Mouse (Mus musculus) heart, embryonic 15.5 days (tissue): Measurements from ENCODE around the gene Ndufs4. TPM values are rescaled to one million over a fixed set of nuclear protein-coding genes. Genes with fewer than 3 reads are reported as not detected.
"Not testable (repeated sequence)": the region's sequence is repeated elsewhere in the genome, so short reads cannot be mapped to it uniquely, and the experiment has no call there.

Experiments used
- ATAC-seq: fragments of 200-750 bp; cut with Nextera tagmentation; replicated peaks from 2 replicates; pipeline ENCODE4 v1.8.0; 2017; ENCODE audit warnings: low read depth, moderate TSS enrichment; ENCODE audit not compliant: insufficient number of reproducible peaks, insufficient read depth, low FRiP score
- H3K27ac ChIP-seq: fragments of 300-500 bp; sonication (generic); 2 replicates; pipeline ENCODE4 v1.5.1; 2015; ENCODE audit warnings: mild to moderate bottlenecking, inconsistent platforms
- H3K27me3 ChIP-seq: fragments of 300-500 bp; sonication (generic); 2 replicates; pipeline ENCODE4 v1.6.1; 2015; ENCODE audit warnings: inconsistent platforms
- H3K36me3 ChIP-seq: fragments of 300-500 bp; sonication (generic); 2 replicates; pipeline ENCODE4 v1.6.1; 2015; ENCODE audit warnings: mild to moderate bottlenecking, inconsistent platforms
- H3K4me1 ChIP-seq: fragments of 300-500 bp; sonication (generic); replicated peaks from 2 replicates; pipeline ENCODE4 v1.6.1; 2015; ENCODE audit warnings: inconsistent platforms
- H3K4me2 ChIP-seq: fragments of 300-500 bp; sonication (generic); 2 replicates; pipeline ENCODE4 v1.6.1; 2015; ENCODE audit warnings: inconsistent platforms, mild to moderate bottlenecking, moderate library complexity
- H3K4me3 ChIP-seq: fragments of 300-500 bp; sonication (generic); 2 replicates; pipeline ENCODE4 v1.5.1; 2015; ENCODE audit warnings: mild to moderate bottlenecking, inconsistent platforms
- H3K9ac ChIP-seq: fragments of 300-500 bp; sonication (generic); 2 replicates; pipeline ENCODE4 v1.6.1; 2015; ENCODE audit warnings: mild to moderate bottlenecking, inconsistent platforms
- H3K9me3 ChIP-seq: fragments of 300-500 bp; sonication (generic); replicated peaks from 2 replicates; pipeline ENCODE4 v1.6.1; 2016; ENCODE audit warnings: inconsistent platforms
- WGBS: fragments of 180-500 bp; shearing (Covaris S2); methylation state at CpG from one replicate; pipeline ENCODE4 v1.1.7; 2015; ENCODE audit warnings: mixed read lengths; 5-methylcytosine and 5-hydroxymethylcytosine counted together
- polyA plus RNA-seq: library from polyadenylated mRNA; unstranded; fragments of >200 nt; fragmentation: Nextera tagmentation; extraction: Ambion mirVana; gene quantifications from 2 replicates; pipeline ENCODE4 v1.2.1, GENCODE M21; 2015

Gene Ndufs4
- polyA plus RNA-seq, 1 experiment from 2014 or later, result 430 TPM

DNA sequence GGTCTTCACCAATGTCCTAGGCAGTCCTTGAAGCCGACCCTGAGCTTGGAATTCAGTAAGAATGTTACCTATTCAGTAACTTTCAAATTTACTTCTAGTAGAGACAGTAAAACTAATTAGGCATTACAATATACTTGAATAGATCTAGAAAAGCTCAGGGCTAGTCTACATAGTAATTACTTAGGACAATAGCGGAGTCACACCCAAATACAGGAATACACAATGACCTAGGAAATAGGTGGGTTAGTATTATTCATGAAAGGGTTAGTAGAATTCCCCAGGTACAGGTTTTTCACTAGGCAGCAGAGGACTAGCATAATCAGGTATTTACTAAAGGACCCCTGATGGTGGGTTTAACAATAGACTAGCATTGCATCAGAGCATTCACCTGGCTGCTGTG is 109.4 kb downstream of the Ndufs4 start:
- WGBS, result 88% methylated on average over 2 of the region's 2 CpGs
- not testable (repeated sequence) for ATAC-seq, H3K27me3 ChIP-seq, H3K4me1 ChIP-seq, H3K4me2 ChIP-seq, H3K27ac ChIP-seq, H3K4me3 ChIP-seq, H3K9ac ChIP-seq, H3K9me3 ChIP-seq
- H3K36me3 ChIP-seq, result peaks cover 11% of the 10 kb centered on the region

DNA sequence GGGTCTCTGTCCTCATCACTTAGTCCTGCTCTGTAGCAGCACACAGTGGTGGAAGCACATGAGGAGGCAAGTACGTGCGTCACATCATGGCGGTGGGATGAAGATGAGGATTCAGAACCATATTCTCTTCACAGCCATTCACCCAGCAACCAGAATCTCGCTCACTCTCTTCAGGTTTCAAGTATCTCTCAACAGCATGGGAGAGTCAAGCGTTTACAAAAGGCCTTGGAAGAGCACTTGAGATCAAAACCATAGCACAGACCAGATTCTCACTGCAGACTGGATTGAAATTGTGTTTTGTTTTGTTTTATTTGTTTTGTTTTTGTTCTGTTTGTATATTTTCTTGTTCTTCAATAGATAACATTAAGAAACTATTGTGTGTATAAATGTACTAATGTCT is 110.8 kb downstream of the Ndufs4 start:
- Histone ChIP-seq H3K9me3 (no peaks in the 10 kb centered on the region), H3K4me1 (no peaks in the 10 kb centered on the region), H3K36me3 (no peaks in the 10 kb centered on the region), H3K27ac (no peak overlapping the region), H3K4me3 (no peak overlapping the region), H3K4me2 (no peak overlapping the region), H3K9ac (no peak overlapping the region), H3K27me3 (no peaks in the 10 kb centered on the region)
- no peak for ATAC-seq
- 86% methylated on average over 5 of the region's 5 CpGs for WGBS

DNA sequence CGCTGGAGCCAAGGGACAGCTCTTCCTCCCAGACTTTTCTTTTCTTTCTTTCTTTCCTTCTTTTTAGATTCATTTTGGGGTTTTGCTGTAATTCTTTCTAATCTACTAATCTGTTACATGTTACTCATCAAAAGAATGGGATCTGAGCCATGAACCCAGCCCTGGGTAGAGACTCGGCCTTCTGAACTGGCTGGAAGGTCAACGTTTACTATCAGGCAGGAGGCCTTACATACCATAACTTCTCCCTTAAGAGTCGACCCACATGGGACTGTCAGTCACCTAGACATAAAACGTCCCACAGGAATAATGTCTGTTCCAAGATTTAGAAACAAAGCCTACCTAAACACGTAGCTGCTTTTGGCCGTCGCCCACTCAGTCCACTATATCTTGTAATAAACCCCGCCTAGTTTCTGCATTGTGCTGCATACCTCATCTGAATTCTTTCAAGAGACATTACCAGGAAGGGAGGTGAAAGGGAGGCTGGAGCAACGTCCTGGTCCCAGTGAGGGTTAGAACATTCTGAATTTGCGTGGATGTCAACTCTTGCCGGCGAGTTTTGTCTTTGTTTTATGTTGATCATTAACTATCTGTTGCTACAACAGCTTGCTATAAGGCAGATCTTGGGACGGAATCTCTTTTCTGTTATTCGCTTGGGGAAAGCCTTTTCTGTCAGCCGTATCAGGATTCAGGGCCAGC is 116.5 kb downstream of the Ndufs4 start:
- no peak overlapping the region for H3K9ac ChIP-seq
- no peaks in the 10 kb centered on the region for H3K27me3 ChIP-seq
- H3K9me3 ChIP-seq, result no peaks in the 10 kb centered on the region
- 64% methylated on average over 16 of the region's 16 CpGs for WGBS
- H3K27ac ChIP-seq, result no peak overlapping the region
- no peak overlapping the region for H3K4me3 ChIP-seq
- no peak for ATAC-seq
- H3K36me3 ChIP-seq, result no peaks in the 10 kb centered on the region
- no peak overlapping the region for H3K4me2 ChIP-seq
- no peaks in the 10 kb centered on the region for H3K4me1 ChIP-seq

DNA sequence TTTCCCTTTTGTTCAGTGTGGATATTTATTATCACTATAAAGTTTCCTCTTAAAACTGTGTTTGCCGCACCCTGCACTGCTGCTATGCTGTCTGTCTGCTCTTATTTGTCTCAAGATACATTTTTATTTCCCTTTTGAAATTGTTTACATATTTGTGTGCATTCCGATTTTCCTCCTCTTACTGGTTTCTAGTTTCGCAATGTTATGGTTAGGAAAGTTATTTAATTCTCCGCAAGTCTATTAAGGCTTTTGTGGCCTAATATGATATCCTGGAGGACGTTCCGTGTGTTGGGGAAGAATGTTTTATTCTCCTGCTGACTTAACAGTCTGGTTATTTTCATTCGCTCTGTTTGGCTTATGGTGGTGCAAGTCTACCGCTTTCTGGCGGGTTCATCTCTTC is 120.3 kb downstream of the Ndufs4 start:
- no peak for ATAC-seq
- WGBS, result 89% methylated on average over 9 of the region's 9 CpGs
- Histone ChIP-seq H3K36me3 (no peaks in the 10 kb centered on the region), H3K9me3 (no peaks in the 10 kb centered on the region), H3K27me3 (no peaks in the 10 kb centered on the region), H3K4me1 (no peaks in the 10 kb centered on the region), H3K27ac (no peak overlapping the region), H3K9ac (no peak overlapping the region), H3K4me2 (no peak overlapping the region), H3K4me3 (no peak overlapping the region)

DNA sequence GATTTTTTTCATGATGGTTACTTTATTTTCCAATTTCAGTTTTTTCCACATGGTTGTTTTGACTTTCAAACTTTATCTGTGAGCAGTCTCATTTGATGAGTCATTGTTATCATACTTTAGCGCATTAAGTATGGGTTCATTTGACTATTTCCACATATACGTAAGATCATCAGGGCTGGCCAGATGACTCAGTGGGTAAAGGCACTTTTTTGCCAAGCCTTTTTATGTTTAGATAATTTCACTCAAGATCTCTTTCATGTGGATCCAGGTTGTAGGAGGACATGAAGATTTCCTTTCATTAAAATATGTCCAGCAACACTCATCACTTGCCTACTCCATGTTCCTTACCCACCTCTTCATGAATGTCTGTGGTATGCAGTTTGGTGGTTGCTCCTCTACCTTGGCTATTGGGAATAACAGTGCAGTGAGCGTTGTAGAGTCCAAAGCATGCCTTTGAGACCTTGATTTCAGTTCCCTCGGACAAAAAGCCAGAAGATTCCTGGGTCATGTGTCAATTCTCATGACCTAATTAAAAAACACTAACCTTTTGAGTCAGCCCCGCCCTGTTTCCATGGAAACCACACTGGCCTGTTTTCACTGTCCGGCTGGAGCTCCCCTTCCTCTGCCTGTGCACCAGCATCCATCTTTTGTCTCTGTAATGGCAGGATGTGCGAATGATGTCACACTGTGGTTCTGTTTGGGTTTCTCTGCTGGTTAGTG is 127.4 kb downstream of the Ndufs4 start:
- H3K27ac ChIP-seq, result no peak overlapping the region
- WGBS, result 75% methylated on average over 7 of the region's 7 CpGs
- no peaks in the 10 kb centered on the region for H3K4me1 ChIP-seq
- no peak overlapping the region for H3K4me3 ChIP-seq
- ATAC-seq, result no peak
- H3K9me3 ChIP-seq, result no peaks in the 10 kb centered on the region
- H3K27me3 ChIP-seq, result no peaks in the 10 kb centered on the region
- H3K9ac ChIP-seq, result no peak overlapping the region
- H3K4me2 ChIP-seq, result no peak overlapping the region
- no peaks in the 10 kb centered on the region for H3K36me3 ChIP-seq

DNA sequence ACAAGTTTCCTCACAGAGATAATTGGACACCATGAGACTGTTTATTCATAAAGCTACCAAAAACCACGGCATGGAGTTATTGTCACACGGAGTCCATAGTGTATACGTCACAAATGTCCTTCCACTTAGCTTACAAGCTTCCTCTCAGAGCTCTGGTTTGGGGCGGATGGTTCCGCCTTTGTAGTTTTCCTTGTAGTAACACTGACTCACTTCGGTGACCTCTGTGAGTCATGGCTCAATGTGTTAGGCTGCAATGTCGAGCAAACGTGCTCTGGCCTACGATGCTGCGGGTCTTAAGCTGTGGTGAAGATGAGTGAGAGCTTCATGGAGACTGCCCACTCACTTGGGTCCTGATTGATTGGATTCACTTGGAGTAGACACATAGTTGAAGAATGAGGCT is 133.4 kb downstream of the Ndufs4 start:
- H3K27ac ChIP-seq, result no peak overlapping the region
- no peak overlapping the region for H3K4me3 ChIP-seq
- no peaks in the 10 kb centered on the region for H3K27me3 ChIP-seq
- H3K4me2 ChIP-seq, result no peak overlapping the region
- no peak for ATAC-seq
- H3K36me3 ChIP-seq, result no peaks in the 10 kb centered on the region
- no peak overlapping the region for H3K9ac ChIP-seq
- no peaks in the 10 kb centered on the region for H3K4me1 ChIP-seq
- H3K9me3 ChIP-seq, result no peaks in the 10 kb centered on the region
- 81% methylated on average over 10 of the region's 10 CpGs for WGBS

Other genes with a start within 250 kb of the Ndufs4 start
- gene Fst, start 70.7 kb upstream of the Ndufs4 start, polyA plus RNA-seq, result 3.9 and 6.0 TPM in 2 replicates